In the genomic region with DNA sequence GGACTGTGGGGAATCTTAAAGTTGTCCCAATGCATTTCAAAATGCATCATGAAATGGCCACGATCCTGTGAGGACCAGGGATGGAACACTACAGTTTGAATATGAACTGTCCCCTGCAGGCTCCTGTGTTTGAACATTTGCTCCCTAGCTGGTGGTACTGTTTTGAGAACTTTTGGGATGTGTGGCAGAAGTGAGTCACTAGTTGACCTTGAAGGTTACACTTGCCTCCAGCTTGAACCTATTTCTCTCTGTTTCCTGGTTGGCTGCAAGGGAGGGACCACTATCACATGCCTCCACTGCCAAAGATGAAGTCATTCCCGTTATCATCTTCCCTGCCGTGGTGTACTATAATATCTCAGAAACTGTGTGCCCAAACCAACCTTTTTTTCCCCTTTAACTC, we compare ENCODE assay signal across 32 mouse cellular contexts. TPM values are rescaled to one million over a fixed set of nuclear protein-coding genes. Genes with fewer than 3 reads are reported as not detected.
DNase-seq lines count a peak whose midpoint lies in the region; ATAC-seq lines count a peak whose summit lies in the region.
"Had no signal": no experiment of that assay in that cellular context is flagged by ENCODE, and none has a peak within 500 bp of the region (broad histone marks: within the 10 kb centered on the region; RNA-seq: fewer than 3 reads in every experiment).

No protein-coding gene starts in this region.

- no peak overlapping the region for H3K4me3 ChIP-seq in heart, embryonic 11.5 days (ENCODE audit: low read depth, low read length)
- H3K4me3 ChIP-seq: embryonic facial prominence, embryonic 10.5 days; embryonic facial prominence, embryonic 13.5 days; erythroblast, embryonic 14.5 days; forebrain, embryonic 12.5 days; forebrain, embryonic 15.5 days; heart, embryonic 15.5 days had no signal

- H3K27me3 ChIP-seq in heart, embryonic 11.5 days (ENCODE audit: control insufficient read depth, insufficient read depth, low read length): no peaks in the 10 kb centered on the region
- H3K27me3 ChIP-seq: CH12.LX; embryonic facial prominence, embryonic 13.5 days; forebrain, embryonic 12.5 days; forebrain, embryonic 15.5 days; heart, embryonic 15.5 days had no signal

- no peaks in the 10 kb centered on the region for H3K9me3 ChIP-seq in heart, embryonic 11.5 days (replicated peaks; ENCODE audit: control insufficient read depth, low read length)
- H3K9me3 ChIP-seq: embryonic facial prominence, embryonic 13.5 days; forebrain, embryonic 12.5 days; forebrain, embryonic 15.5 days; G1E; heart, embryonic 15.5 days had no signal

- intact Hi-C loops in left cerebral cortex, postnatal 10 days (cut with DNase I): no loop called here

- H3K9ac ChIP-seq in heart, embryonic 11.5 days (ENCODE audit: low read depth, low read length): no peak overlapping the region
- H3K9ac ChIP-seq: embryonic facial prominence, embryonic 13.5 days; forebrain, embryonic 12.5 days; forebrain, embryonic 15.5 days; heart, embryonic 15.5 days; hindbrain, embryonic 14.5 days had no signal

- WGBS in heart, embryonic 11.5 days (ENCODE audit: insufficient replicate concordance): 63% methylated on average over 3 of the region's 3 CpGs

- no peaks in the 10 kb centered on the region; the same call in 1 of the 2 replicates for H3K36me3 ChIP-seq in heart, embryonic 11.5 days (ENCODE audit: control insufficient read depth, insufficient read depth, low read length)
- H3K36me3 ChIP-seq: embryonic facial prominence, embryonic 10.5 days; embryonic facial prominence, embryonic 13.5 days; forebrain, embryonic 12.5 days; forebrain, embryonic 15.5 days; G1E had no signal

- H3K27ac ChIP-seq in heart, embryonic 11.5 days (ENCODE audit: low read depth, low read length): no peak overlapping the region
- H3K27ac ChIP-seq: embryonic facial prominence, embryonic 10.5 days; embryonic facial prominence, embryonic 13.5 days; forebrain, embryonic 12.5 days; forebrain, embryonic 15.5 days; heart, embryonic 15.5 days; hindbrain, embryonic 14.5 days; hindbrain, postnatal 0 days had no signal

- ATAC-seq in heart, embryonic 11.5 days (replicated peaks; ENCODE audit: insufficient number of reproducible peaks, low FRiP score, low TSS enrichment): no peak
- ATAC-seq: forebrain, embryonic 15.5 days; hindbrain, postnatal 0 days; inflammation-experienced regulatory T-cells, adult 6 months; intestine, embryonic 16.5 days had no signal

- no peak overlapping the region for H3K4me2 ChIP-seq in heart, embryonic 11.5 days
- H3K4me2 ChIP-seq: embryonic facial prominence, embryonic 13.5 days; forebrain, embryonic 12.5 days; forebrain, embryonic 15.5 days; heart, embryonic 15.5 days; hindbrain, embryonic 14.5 days had no signal

- peaks cover 4% of the 10 kb centered on the region; the same call in 1 of the 2 replicates for H3K4me1 ChIP-seq in heart, embryonic 11.5 days (ENCODE audit: control insufficient read depth, insufficient read depth, low read length)
- H3K4me1 ChIP-seq: forebrain, embryonic 12.5 days; forebrain, embryonic 15.5 days had no signal

- DNase-seq in heart, adult 11 months: peak; percentile 57
- peak; percentile 12 for DNase-seq in ovary, adult 18-20 months (ENCODE audit: low spot score)
- DNase-seq in ovary, postnatal 14 days (ENCODE audit: low spot score): no peak
- peak; percentile 54 for DNase-seq in NIH3T3 (ENCODE audit: low read depth)
- DNase-seq in left cerebral cortex, postnatal 10 days (ENCODE audit: extremely low spot score in 1 of 2, low spot score in 2 of 2): no peak
- DNase-seq: adrenal gland, postnatal 14 days; B cell, adult 2 months; cerebellum, adult 11-12 months; cerebellum, adult 8-10 months; cerebellum, postnatal 10 days; cerebellum, postnatal 36 days; embryo, embryonic 11 days; gastrocnemius, postnatal 25 days; heart, postnatal 10 days; heart, postnatal 4 days; kidney, adult 18-20 months had no signal

RNA-seq across cellular contexts. Expression of gene Dusp27, which starts 12.7 kb away (rescaled TPM):
- 32.2 and 45.4 TPM in 2 replicates for polyA plus RNA-seq in heart, embryonic 11.5 days (2014; fragmentation: Nextera tagmentation; extraction: Ambion mirVana)
- total RNA-seq in left cerebral cortex, postnatal 10 days (2021): under 1 TPM; 0.45 to 0.54 TPM
- total RNA-seq: CH12.LX; granulocyte monocyte progenitor cell, adult 5-6 weeks had no signal
- polyA plus RNA-seq: erythroblast, embryonic 14.5 days; G1E; inflammation-experienced regulatory T-cells, adult 6 months had no signal

RNA-seq across cellular contexts. Expression of gene Gpa33, which starts 15.1 kb away (rescaled TPM):
- polyA plus RNA-seq in heart, embryonic 11.5 days (2014; fragmentation: Nextera tagmentation; extraction: Ambion mirVana): 0.15 TPM in 1 of 2 replicates, not detected in the other
- not detected for total RNA-seq in left cerebral cortex, postnatal 10 days (2021)
- total RNA-seq: adrenal gland, postnatal 14 days; gastrocnemius, adult 8-10 months; gastrocnemius, postnatal 25 days; granulocyte monocyte progenitor cell, adult 5-6 weeks; heart, postnatal 10 days; heart, postnatal 4 days; hindbrain, postnatal 0 days had no signal
- polyA plus RNA-seq: cortical plate, adult 2 months; erythroblast, embryonic 14.5 days; forebrain, embryonic 12.5 days; forebrain, embryonic 15.5 days; G1E; heart, embryonic 15.5 days; hindbrain, embryonic 14.5 days; inflammation-experienced regulatory T-cells, adult 6 months had no signal

Comparison
In these comparisons a context has a peak if more than half of its experiments do, and no peak if none do; other contexts are left out.
1. DNase-seq: peak in heart, adult 11 months (single experiment), ovary, adult 18-20 months (single experiment) and NIH3T3 (single experiment); none in ovary, postnatal 14 days (single experiment) and left cerebral cortex, postnatal 10 days (0 of 2).